Mouse (Mus musculus) gastrocnemius, adult 18-20 months (tissue): ENCODE measurements around the gene Upf3b. TPM values are rescaled to one million over a fixed set of nuclear protein-coding genes. Genes with fewer than 3 reads are reported as not detected.
"Not testable (repeated sequence)": the region's sequence is repeated elsewhere in the genome, so short reads cannot be mapped to it uniquely, and the experiment has no call there.

Source experiments
- DNase-seq: peaks from one replicate; pipeline ENCODE4 v3.0.0; 2021; ENCODE audit warnings: low spot score
- long read RNA-seq, 2 experiments: library from polyadenylated mRNA; stranded (forward); transcript quantifications; one replicate each; pipeline ENCODE4 v2.0.0; 2021
- total RNA-seq, 2 experiments: library from RNA; stranded (reverse); gene quantifications; 2 replicates each; pipeline ENCODE4 v1.2.3; 2021

The Upf3b gene
- 10 to 100 TPM in 1 of 2 experiments, 1 to 10 TPM in 1; 9.7 to 10.5 TPM for total RNA-seq
- long read RNA-seq, experiment 1, transcript Upf3b-201 (10 exons, 2,344 nt) = major isoform, 6 of 6 reads
- long read RNA-seq, experiment 1, partial matches to known transcripts = 0 of 6 reads
- long read RNA-seq, experiment 1, other reads (novel, unspliced or antisense) = 0 of 6 reads
- long read RNA-seq, experiment 2, transcript Upf3b-201 (10 exons, 2,344 nt) = major isoform, 7 of 8 reads
- long read RNA-seq, experiment 2, partial matches to known transcripts = 0 of 8 reads
- long read RNA-seq, experiment 2, other reads (novel, unspliced or antisense) = 1 of 8 reads

- peak; percentile 92 for DNase-seq
Measured at GRCm38 (mm10) chrX:37110193-37110880, at the start of gene Upf3b. TSS of gene Upf3b (minus strand) at chrX:37110322.

GRCm38 (mm10) chrX:37157839-37158238 lies 47.7 kb upstream of the Upf3b start:
- no peak for DNase-seq

GRCm38 (mm10) chrX:37144954-37145353 lies 34.8 kb upstream of the Upf3b start:
- no peak for DNase-seq

GRCm38 (mm10) chrX:37144498-37144897 lies 34.4 kb upstream of the Upf3b start:
- DNase-seq = not testable (repeated sequence)

GRCm38 (mm10) chrX:37141732-37142131 lies 31.6 kb upstream of the Upf3b start:
- no peak for DNase-seq

- DNase-seq = peak; percentile 68
Measured at GRCm38 (mm10) chrX:37126671-37127358, 16.7 kb upstream of the Upf3b start, which contains the start of gene Nkap. TSS of gene Nkap (plus strand) at chrX:37126795.

GRCm38 (mm10) chrX:37125511-37125910 lies 15.4 kb upstream of the Upf3b start:
- DNase-seq = no peak

GRCm38 (mm10) chrX:37120212-37120611 lies 10.1 kb upstream of the Upf3b start:
- DNase-seq = no peak

- DNase-seq = no peak
Measured at GRCm38 (mm10) chrX:37119585-37119984, 9.5 kb upstream of the Upf3b start.

- DNase-seq = no peak
Measured at GRCm38 (mm10) chrX:37117085-37117484, 7.0 kb upstream of the Upf3b start.

GRCm38 (mm10) chrX:37110881-37111193 lies 715 bp upstream of the Upf3b start:
- DNase-seq = no peak

- DNase-seq = no peak
Measured at GRCm38 (mm10) chrX:37109526-37110192, 463 bp downstream of the Upf3b start.

GRCm38 (mm10) chrX:37103826-37104225 lies 6.3 kb downstream of the Upf3b start:
- no peak for DNase-seq

- no peak for DNase-seq
Measured at GRCm38 (mm10) chrX:37098681-37099080, 11.4 kb downstream of the Upf3b start.

- no peak for DNase-seq
Measured at GRCm38 (mm10) chrX:37095106-37095768, 14.9 kb downstream of the Upf3b start.

GRCm38 (mm10) chrX:37091457-37091856 lies 18.7 kb downstream of the Upf3b start:
- DNase-seq = no peak

- DNase-seq = no peak
Measured at GRCm38 (mm10) chrX:37088778-37089177, 21.3 kb downstream of the Upf3b start.

GRCm38 (mm10) chrX:37085665-37086064 lies 24.5 kb downstream of the Upf3b start:
- no peak for DNase-seq

- DNase-seq = peak; percentile 89
Measured at GRCm38 (mm10) chrX:37084927-37085660, 25.0 kb downstream of the Upf3b start, which contains the start of gene Rpl39. TSS of gene Rpl39 (minus strand) at chrX:37085402.

- DNase-seq = peak; percentile 2
Measured at GRCm38 (mm10) chrX:37084318-37084926, 25.7 kb downstream of the Upf3b start.
